Mouse (Mus musculus): ENCODE results near the gene Ebf3.

DNA sequence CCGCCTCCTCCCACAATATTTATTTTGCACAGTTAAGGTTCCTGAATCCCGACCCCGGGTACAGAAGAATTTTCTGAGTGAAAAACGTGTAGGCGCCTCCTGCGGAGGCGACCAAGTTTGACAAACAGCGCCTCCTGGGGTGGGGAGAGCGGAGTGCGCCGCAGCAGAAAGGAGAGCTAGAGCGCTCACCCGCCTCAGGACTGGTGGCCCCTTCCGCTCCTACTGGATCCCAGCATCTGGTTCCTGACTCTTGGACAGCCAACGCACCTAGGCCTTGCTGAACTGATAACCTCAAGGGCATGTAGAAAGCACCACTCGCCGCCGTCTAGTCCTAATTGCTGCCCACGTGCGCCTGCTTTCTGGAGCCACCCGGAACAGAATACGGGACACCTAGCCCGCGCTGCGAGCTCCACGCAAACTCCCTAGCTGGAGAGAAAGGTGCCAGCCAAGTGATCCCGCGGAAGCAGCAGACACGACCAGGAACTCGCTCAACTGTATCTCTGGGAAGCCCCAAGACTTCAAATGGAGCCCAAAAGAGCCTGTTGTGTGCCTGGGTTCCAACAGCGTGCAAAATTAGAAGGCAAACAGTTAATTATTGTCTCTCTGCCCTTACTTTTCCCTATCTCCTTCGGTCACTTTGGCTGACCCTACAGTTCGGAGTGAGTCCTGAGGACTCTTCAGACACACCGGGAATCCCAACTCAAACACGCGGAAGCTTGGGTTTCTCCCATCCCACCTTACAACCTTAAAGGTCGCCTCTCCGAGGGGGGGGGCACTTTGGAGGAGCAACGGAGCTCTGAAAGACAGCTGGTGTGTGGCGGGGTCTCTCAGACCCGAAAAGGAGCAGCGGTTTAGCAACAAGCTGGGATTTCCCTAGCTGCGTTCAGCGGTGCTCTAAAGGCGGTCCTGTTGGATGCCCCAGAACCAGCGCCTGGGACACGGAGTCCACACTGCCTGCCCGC lies 5.0 kb upstream of the Ebf3 start:
- TF ChIP-seq CTCF (IDR thresholded peaks at IDR 0.05; ENCODE audit: extremely low read depth, insufficient read length, insufficient replicate concordance, low read depth, low read length) (peak; percentile 47; the same call in 1 of the 2 replicates), POLR2A (IDR thresholded peaks at IDR 0.05; ENCODE audit: low read depth, low read length) (no peak)

Measured in small intestine, adult 2 months (tissue).